Mouse (Mus musculus): ENCODE results near the gene Otub2. TPM values are rescaled to one million over a fixed set of nuclear protein-coding genes. Genes with fewer than 3 reads are reported as not detected.

The Otub2 gene
- total RNA-seq, 2 experiments from 2014 or later: 11.2 to 15.5 TPM

DNA sequence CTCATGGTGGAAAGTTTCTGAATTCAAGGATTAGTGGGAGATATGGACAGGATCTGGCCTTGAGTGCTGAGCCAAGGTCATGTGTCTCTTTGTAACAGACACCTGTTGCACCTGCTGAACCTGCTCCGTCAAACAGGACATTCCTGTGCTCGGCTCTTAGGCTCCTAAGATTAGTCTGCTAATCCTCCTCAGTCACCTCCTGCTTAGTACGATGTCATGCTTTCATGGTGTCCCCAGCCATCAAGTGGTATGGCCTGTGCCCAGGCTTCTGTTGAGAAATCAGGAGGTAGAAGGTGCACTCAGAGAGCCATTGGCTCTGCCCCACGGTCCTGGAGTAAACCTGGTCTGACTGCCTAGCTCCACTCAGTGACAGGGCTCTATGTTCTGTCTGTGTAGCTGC is 17.6 kb upstream of the Otub2 start:
- no peak for DNase-seq (ENCODE audit: low spot score)

DNA sequence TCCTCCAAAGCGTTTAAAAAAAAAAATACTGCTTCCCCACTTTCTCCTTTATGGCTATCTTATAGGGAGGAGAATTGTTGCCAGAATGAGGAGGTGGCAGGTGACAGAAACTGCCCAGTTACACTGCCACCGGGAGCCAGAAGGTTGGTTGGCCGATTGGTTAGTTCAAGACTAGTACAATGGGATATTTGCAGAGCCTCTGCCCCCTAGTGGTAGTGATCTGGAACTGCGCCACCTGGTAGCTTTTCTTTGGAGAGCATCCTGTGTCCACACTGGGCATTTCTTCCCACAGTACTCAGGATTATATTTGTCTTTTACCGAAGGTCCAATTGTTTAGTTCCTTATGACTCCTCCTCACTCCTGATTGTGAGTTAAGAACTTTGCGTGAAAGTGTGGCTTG is 16.8 kb upstream of the Otub2 start:
- DNase-seq (ENCODE audit: low spot score): peak; percentile 72

DNA sequence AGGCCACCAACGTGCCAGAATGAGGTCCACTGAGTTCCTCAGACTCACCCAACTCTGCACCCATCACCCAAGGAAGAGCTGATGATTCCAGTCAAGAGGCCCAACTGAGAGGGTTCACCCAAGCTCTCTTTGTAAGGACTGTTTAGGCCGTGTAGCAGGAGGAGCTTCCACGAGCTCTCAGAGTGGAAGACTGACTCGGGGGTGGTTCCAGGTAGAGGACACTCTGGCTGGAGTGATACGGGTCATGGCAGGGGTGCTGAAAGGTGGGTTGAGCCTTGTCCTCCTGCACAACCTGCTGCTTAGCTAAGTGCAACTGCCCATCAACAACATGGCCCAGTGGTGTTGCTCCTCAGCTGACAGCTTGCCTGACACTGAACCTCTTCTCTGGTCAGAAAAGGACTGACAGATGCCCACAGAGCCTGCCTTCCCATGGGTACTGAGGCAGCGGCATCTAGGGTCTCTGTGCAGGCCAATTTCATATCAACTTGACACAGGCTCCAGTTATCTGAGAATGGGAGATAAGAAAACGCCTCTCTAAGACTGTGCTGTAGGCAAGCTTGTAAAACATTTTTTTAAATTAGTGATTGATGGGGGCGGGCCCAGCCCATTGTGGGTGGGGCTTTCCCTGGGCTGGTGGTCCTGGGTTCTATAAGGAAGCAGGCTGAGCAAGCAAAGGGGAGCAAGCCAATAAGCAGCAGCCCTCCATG is 14.8 kb upstream of the Otub2 start:
- DNase-seq (ENCODE audit: low spot score): no peak

DNA sequence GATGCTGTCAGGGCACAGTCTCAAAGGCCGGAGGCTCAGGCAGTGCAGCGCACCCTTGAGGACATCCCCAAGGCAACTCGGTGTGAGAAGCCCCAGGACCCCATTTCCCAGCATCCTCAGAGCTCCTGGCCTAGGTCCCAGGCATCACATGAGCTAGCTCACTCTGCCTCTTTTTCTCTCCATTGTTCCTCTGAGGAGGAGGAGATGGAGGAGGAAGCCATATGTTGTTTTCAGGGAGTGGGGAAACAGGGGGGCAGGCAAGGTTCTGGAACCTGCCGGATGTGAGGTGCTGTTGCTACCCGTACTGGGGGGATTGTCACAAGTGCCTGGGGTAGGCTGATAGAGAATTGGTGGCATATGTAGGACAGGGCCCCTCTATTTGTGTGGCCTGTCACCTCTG is 12.4 kb upstream of the Otub2 start:
- DNase-seq (ENCODE audit: low spot score): no peak

DNA sequence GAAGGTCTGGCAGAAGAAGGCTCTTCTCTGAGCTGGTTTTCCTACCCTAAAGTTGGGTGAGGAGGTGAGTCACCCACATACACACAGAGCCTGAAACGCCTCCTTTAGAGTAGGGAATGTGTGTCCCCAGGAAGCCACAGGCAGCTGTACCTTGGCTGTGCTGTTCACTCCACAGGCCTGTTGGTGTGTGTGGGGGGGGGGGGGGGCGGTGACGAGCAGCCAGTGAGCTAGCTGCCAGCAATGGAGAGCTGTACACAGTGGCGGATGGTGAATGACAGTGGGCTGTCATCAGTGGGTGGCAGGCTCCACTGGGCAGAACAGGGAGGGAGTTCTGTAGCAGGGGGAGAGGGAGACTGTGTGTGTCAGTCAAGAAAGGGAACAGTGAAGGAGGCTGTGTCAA is 11.7 kb upstream of the Otub2 start:
- no peak for DNase-seq (ENCODE audit: low spot score)

DNA sequence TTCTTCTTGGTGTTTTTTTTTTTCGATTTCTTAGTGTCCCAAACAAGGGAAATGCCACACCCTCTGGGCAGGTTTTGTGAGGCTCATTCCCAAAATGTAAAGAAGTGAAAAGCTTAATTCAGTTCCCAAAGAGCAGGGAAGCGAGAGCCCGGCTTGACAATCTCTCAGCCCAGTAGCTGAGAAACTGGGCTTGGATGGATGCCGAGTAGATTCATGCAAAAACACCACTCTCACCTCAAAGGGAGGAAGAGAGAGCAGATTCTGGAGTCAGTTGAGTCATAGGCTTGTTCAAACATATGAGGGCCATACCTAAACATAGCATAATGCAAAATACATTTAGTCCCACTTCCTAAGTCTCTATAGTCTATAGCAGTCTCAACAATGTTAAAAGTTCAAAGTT is 8.3 kb upstream of the Otub2 start:
- DNase-seq (ENCODE audit: low spot score): no peak

DNA sequence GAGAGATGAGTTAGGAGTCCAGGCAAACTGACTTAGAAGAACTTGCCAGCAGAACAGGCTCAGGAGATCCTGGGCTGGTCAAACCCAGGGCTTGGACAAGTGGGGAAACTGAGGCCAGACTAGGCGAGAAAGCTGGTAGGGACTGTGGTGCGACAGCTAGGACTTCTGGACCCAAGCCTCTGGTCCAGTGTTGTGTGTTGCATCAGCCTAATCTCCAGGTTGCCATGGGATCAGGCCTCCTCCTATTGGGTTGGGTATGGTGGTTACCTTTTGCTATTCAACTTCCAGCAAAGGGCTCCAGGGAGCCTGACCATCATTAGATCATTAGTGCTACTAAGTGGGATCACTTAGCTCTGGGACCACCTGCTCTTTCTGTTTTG is 856 bp downstream of the Otub2 start:
- no peak for DNase-seq (ENCODE audit: low spot score)

DNA sequence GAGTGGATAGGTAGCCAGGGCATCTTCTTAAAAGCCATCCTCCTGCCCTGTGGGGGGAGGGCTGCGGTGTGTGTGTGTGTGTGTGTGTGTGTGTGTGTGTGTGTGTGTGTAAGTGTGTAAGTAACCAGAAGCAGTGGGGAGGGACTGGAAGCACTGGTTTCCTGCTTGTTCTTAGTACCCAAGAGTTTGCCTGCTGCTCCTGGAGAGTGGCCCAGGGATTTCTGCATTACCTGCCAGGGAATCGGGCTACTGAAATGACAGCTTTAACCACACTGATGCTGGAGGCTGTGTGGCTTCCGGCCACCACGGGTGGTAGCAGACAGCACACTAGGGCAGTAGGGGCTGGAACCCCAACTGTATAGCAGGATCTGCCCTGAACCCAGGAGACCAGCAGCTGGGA is 1.5 kb downstream of the Otub2 start:
- DNase-seq (ENCODE audit: low spot score): no peak

DNA sequence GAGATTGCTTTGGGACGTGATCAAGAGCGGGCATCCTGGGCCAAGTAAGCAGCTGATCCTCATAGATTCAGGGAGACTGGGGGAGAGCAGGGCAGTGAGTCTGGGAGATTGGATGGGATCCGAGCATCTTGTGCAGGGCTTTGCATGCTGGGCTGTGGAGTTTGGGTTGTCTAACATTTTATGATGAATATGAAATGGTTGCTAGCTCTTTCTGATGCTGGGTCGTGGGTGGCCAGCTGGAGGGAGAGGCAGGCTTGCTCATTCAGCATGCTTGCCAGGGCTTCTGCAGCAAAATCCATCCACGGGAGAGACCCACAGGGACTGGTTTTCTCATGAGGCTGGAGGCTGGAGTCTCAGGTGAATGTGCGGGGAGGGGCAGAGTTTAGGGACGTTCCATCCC is 2.6 kb downstream of the Otub2 start:
- DNase-seq (ENCODE audit: low spot score): no peak

DNA sequence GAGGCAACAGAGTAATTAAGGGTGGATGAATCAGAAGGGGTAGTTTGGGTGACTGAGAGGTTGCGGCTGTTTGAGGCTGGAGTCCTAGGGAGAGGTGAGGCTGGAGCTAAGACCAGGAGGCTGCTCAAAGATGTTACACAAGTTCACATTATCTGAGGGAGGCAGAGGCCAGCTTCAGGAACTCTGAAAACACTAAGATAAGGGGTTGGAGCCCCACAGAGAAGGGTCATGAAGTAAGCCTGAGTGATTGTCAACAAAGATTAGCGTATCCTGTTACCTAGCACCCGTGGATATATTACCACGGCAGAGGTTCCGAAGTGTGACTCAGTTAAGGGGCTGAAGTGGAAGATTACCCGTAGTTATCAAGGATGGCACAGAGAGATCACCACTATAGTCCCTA is 5.0 kb downstream of the Otub2 start:
- DNase-seq (ENCODE audit: low spot score): no peak

DNA sequence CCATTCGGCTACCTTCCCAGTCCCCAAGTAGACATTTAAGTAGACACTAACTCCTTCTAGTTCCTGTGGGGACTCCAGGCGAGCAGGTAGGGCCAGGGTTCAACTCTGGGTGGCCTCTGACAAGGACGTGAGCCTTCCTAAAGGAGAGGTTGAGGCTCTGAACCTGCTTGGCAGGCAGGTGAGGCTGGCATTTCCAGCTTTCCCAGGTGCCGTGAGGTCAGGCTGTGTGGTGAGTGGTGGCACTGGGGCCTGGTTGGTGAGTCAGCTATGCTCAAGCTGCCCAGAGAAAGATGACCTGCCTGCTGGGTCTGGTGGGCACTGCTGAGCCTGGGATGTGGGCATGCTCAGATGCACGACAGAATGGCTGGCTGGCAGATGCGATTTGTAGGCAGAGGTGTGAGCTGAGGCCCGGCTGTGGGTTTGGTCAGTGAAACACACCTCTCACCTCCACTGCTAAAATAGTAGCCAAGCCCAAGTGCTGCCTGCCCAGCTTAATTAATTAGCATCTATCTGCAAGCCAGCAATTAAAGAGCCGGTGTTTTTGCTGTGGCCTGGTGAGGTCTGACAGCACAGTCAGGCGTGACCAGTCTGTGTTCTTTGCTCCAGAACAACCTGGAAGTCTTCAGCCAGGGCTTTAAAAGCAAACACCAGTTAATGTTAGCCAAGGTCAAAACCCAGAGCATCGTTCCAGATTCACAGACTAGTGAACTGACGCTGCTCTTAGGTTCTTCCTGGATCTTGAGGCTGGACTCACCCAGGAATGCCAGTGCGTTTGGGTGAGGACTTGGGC is 7.2 kb downstream of the Otub2 start:
- no peak for DNase-seq (ENCODE audit: low spot score)

DNA sequence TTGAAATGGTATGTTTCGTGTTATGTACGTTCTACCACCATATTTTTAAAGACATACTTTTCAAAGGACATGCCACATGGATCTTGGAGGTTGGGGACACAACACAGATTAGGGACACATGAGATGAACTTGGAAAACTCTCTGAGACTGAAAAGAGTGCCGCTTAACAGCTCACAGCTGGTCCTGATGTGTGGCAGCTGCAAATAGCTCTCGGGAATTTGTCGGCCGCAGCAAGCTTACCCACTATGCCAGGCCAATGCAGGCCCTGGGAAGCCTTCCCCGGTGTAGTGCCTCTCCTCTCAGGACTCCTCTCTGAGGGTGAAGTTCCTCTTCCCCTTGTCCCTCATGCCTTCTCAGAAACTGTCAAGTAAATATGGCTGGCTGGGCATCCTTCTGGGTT is 8.3 kb downstream of the Otub2 start:
- DNase-seq (ENCODE audit: low spot score): no peak

DNA sequence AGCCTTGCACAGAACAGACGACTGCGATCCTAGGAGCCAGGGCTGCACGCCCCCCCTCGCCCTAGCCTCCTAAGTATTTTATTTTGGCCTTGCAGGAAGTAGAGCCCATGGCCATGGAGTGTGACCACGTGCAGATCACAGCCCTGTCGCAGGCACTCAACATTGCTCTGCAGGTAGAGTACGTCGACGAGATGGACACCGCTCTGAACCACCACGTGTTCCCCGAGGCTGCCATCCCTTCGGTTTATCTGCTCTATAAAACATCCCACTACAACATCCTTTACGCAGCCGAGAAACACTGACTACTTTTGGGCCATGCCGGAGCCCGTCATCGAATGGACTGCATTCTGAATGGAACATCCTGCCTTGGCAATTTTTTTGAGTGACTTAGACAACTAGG is 15.6 kb downstream of the Otub2 start:
- no peak for DNase-seq (ENCODE audit: low spot score)

DNA sequence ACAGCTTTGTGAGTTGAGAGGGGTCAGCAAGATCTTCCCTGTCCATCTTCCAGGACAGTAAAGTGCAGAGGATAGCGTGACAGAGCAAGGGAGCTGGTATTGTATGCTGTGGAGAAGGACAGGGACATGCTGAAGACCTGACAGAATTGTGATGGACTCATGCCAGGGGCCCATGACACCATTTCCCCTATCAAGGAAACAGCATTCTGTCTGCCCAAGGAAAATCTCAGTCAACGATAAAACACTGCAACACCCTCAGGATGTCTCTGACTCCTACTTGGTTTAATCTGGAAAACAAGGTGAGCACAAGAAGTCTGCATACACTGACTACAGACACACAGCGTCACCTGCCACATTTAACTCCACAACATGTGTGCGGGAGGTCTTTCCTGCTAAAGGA is 19.2 kb downstream of the Otub2 start, which contains the start of gene 9330161L09Rik:
Gene 9330161L09Rik, minus strand, starts transcription at position 101 of the 400 bp plus-strand sequence.
- no peak for DNase-seq (ENCODE audit: low spot score)

DNA sequence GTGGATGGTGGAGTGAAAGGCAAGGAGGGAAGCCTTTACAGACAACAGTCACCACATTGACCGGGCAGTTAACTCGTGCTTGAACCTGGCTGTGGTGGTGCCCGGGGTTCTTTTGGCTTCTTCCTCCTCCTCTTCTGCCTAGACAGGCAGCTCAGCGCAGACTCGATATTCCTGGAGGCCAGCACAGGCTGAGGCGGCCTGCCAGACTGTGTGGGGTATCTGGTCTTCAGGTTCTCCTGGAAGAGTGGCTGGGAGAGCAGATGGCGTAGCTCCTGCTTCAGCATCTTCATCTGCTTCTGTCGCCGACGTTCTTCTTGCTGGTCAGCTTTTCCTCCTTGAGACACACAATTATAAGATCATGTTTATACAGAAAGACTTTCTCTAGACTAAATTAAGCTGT is 19.7 kb downstream of the Otub2 start:
- DNase-seq (ENCODE audit: low spot score): no peak

DNA sequence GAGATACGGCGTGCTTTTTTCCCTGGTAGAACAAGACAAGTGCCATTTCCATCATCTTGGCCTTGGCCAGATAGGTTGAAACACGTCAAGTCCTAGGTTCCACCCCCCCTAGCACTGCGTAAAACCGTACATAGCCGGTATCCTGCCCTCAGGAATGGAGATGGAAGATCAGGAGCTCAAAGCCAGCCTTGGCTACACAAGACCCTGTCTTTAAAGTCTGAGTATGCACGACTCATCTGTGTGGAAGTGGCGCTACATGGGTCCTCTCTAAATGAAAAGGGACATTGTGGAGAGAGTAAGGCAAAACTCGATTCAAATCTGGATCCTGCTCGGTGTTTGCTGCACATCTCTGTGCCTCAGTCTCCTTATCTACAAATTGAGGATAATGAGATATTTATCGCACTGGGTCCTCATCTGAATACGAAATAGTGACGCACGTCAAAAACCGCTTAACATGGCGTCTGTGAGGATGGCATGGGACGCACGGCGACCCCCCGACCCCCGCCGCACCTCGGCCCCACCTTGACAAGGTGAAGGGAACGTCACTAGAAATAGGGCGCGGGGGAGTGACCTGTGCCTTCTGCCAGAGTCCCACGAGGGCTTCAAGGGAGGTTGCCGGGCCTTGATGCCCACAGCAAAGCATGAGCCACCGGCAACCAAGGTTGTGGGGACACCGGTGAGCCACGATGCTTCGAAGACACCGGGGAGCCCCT is 36.7 kb downstream of the Otub2 start:
- no peak for DNase-seq (ENCODE audit: low spot score)

DNA sequence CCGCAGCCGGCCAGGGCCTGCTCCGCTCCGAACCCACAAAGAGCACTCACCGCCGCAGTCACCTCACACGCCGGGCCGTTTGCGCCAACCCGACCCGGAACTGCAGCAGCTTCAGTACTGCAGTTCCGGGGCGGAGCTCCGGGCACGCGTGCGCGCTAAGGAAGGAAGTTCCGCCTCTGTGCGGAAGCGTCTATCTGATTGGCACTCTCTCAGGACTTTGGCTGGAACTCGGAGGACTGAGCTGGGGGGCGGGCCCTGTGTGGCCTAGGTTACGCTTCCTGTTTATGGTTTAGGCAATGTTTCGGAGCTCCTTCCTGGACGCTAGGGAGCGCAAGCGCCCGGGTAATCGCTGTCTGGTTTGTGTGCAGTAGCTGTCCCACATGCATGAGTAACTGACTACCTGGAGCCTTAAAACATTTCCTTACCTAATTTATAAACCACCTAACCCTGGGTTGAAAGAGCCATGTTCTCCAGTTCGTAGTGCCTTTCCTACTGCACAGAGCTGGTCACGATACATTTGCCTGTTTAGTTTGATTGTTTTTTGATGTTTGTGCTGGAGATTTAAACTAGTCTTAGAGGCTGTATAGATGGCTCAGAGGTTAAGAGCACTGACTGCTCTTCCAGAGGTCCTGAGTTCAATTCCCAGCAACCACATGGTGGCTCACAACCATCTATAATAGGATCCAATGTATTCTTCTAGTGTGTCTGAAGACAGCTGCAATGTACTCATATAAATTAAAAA is 37.4 kb downstream of the Otub2 start, which contains the start of gene Ddx24:
Gene Ddx24, minus strand, starts transcription at position 102 of the 742 bp plus-strand sequence.
- peak; percentile 98 for DNase-seq (ENCODE audit: low spot score)

DNA sequence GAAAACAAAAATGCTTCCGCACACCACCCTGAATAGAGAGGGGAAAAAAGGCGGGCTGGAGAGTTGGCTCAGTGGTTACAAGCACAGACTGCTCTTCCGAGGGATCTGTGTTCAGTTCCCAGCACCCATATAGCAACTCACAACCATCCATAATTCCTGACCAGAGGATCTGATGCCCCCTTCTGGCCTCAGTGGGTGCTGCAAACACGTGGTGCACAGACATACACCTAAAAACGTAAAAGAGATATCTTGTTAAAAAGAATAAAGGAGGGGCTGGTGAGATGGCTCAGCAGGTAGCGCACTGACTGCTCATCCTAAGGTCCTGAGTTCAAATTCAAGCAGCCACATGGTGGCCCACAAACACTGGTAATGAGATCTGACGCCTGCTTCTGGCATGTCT is 38.2 kb downstream of the Otub2 start:
- DNase-seq (ENCODE audit: low spot score): no peak

DNA sequence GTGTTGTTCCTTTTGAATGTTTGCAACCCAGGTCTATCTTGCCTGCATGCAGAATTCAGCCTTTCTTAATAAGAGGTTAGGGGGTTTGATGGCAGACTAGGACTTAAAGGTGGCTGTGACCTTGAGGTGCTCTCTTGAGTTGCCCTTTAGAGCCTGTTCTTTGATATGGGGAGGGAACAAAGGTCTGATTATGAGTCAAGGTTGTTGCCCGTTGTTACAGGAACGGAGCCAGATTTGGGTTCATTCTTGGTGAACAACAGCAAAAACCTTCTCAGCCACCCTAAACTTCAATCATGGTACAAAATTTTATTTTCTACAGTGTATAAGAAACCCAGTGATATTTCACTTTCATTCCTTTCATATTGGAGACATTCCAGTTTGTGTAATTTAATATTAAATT is 44.9 kb downstream of the Otub2 start:
- no peak for DNase-seq (ENCODE audit: low spot score)

DNA sequence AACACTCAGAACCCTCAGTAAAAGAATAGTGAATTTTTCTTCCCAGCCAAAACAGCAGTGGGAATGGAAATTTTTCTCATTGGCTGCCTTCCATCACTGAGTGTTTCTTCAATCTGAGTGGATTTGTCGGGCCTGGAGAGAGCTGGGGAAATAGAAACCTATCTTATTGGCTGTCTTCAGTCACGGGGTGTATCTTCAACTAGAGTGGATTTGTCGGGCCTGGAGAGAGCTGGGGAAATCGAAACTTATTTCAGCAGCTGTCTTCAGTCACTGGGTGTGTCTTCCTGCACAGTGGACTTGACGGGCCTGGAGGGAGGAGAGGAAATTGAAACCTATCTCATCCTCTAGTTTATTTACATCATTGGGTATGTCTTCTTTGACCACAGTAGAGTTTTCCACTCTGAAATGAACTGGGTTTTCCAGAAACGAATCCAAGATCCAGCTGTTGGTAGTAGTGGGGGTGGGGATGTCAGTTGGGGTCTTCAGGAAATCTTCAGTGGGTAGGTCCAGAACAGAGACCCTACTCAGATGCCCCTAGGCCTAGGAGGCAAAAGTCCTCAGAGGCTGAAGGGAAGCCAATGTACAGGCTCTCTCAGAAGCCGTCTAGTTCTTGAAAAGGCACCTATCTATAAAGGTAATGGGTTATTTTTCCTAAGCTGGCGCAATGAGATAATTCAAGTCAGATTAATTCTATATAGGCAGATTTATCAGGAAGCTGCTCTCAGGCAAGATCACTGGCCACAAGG is 45.7 kb downstream of the Otub2 start, which contains the start of gene Ifi27:
Gene Ifi27, plus strand, starts transcription at position 226 of the 746 bp plus-strand sequence.
- DNase-seq (ENCODE audit: low spot score): peak; percentile 90

DNA sequence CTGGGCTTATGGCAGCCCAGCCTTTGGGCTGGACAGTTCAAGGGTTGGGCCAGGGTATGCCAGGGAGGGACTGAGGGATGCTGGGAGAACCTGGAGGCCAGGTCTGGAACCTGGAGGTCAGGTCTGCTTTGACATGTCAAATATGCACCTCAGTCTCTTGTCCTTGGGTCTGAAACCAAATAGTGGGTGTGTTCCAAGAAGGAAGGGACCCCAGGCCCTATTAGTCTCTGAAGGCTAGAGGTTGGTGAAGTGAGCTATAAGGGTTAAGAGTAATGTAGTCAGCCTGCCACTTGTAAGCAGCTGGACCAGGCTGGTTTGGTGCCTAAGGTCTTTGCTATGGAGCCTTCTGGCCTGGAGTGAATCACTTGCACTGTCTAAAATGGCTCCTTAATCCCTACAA is 46.4 kb downstream of the Otub2 start:
- DNase-seq (ENCODE audit: low spot score): no peak
